Mouse (Mus musculus): ENCODE measurements around the gene Cacna2d4.

The Cacna2d4 gene

DNA sequence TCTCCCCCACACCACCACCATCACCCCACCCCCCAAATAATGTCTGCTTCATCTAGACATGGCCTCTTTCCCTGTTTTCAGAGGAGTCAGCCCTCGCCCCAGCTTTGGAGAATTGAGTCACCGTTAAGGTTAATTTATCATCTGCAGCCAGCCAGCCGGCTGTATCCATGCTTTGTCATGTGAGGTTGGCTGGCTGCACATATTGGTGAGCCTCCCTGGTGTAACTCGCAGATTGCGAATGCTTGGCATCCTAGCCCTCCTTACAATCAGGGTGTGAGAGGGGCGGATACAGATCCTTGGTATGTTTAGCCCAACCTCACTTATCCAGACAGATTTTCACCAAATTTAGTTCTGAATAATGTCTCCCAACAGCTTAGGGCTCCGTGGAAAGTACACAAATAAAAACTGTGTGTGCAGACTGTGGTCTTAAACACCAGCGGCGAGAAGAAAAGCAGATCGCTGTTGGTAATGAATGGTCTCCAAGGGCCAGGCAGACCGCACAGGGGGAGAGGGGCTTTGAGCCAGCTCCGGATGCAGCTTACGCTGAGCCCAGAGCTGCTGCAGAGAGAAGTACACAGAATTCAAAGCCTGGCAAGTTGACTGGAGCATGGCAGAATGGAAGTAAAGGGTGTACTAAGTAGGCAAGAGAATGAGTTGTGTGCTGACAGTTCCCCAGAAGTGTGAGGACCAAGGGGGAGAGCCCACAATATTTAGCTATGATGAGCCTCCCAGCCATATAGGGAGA lies 11.7 kb upstream of the Cacna2d4 start:
- no peak for DNase-seq (ENCODE audit: low read depth)

DNA sequence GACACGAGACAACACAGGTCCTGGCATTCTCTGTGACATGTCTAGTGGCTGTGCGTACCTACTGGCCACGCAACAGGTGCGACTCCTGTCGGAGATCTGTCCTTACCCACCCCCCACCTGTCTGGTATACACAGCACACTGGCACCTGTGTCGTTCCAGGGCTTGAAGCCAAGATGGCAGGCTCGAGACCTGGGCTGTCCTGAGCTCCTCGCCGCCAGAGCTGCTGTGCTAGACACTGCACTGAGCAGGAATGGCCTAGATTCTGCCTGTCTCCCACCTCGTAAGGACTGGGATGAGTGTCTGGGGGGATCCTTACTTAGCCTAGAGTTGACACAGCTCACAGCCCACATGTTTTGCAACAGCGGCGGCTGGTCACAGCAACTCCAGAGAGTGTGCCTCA lies 11.1 kb upstream of the Cacna2d4 start:
- no peak for DNase-seq (ENCODE audit: low read depth)

DNA sequence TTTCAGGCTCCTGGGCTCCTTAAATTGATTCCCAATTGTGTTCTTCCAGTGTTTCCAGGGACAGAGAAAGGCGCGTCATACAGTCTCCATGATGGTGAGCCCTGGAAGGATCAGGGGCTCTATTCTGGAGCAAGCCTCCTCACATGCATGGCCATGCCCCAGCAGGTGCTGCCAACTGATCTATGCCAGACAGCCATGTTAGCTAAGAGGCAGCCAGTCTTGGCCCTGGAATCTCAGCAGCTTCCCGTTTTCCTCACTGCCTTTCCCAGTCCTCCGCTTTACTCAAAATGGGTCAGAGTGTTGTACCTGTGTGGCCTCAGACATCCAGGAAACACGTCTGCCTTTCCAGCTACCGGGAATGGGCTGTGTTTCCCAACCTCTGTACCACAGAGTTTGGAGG lies 10.6 kb upstream of the Cacna2d4 start:
- no peak for DNase-seq (ENCODE audit: low read depth)

DNA sequence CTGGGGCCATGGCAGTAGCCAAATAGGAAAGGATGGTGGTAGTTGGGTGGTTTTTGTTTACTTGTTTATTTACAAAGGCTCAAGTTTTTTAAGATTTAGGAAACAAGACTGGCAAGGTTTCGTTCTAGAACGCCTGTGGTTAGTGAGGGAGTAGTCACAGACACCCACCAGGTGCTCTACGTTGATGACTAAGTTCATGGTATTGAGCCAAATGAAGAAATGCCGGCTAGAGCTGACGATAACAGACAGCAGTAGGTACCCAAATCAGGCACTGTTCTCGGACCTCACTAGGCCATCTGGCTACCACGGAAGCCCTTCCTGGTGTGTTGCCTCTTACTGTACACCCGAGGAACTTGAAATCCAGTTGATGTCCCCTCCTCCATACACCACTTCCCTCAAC lies 9.3 kb upstream of the Cacna2d4 start:
- no peak for DNase-seq (ENCODE audit: low read depth)

DNA sequence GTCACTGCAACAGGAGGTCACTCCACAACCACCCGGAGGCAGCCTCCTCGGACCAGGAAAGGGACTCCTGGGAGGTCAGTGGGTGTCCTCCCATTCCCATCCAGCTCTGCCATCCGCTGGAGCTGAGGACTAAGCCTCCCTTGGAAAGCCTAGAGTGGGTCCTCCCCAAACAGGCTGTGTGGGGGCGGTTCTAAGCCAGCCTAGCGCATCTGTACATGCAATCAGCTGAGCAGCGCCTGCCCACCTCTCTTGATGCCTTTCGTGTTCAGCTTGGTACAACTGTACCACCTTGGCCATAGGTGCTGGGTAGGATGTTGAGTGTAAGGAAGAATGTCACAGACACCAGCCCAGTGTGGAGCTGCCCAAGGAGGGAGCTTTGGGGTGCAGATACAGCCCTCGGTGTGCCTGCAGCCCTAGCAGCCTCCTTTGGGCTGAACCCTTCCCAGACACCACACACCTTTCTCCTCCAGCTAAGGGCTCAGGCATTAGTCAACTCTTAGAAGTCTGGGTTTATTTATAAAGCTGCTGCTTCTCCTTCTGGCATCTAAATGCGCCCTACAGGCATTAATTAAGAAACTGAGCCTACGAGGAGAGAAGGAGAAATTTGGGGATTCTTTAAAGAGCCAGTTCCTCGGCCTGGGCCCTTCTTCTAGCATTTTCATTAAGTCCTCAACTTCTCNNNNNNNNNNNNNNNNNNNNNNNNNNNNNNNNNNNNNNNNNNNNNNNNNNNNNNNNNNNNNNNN lies 7.3 kb upstream of the Cacna2d4 start:
- DNase-seq (ENCODE audit: low read depth) = no peak

DNA sequence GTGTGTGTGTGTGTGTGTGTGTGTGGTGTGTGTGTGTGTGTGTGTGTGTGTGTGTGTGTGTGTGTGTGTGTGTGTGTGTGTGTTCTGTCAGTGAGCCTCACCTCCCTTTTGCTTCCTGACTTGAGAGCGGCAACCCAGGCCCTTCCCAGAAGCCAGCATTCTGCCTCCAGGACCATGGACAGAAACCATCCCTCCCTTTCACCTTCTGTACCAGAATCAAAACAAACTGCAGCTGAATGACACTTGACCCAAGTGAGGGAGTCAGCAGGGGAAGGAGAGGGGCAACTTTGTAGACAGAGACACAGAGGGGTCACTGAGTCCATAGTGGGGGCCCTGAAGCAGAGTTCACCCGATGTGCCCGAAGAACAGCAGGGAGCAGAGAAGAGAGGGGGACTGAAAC lies 3.3 kb upstream of the Cacna2d4 start:
- peak; percentile 22 for DNase-seq (ENCODE audit: low read depth)

DNA sequence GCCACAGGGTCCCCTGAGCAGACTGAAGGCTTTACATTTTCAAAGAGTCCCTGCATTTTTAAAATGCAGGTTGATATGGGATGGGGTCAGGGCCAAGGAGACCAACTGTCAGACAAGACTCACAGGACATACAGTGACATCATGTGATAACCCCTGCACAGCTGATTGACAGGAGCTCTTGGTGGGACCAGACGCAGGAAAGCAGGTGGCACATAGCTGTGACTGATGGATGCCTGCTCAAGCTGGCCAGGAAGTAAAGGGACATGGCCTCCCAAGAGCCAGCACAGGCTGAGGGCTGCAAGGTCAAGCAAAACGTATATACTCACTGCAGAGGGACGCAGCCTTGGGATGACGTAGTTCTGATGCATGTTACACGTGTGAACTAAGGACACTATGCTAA lies 885 bp upstream of the Cacna2d4 start:
- no peak for DNase-seq (ENCODE audit: low read depth)

DNA sequence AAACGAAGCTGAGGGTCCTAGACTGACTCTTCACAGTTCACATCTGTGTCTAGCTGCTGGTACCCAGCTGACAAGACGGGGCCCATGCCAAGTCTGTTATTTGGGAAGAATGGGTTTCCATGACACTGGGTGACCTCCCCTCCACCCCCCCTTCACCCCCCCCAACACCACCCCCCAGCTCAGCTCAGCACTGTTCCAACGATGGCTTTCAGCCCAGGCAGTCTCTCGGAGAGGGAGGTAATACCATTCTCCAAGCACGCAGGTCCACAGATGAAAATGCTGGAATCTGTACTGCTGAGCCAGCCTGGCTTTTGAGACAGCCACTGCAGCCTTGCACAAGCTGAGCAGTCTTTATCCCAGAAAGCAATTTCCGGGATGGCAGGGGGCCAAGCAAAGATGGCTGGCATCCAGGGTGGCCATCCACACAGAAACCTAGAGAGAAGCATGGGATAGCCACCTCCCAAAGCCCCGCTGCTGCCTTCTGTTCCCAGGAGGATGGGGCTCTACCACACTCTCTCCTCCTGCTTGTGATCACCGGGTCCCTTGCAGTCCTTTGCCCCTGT lies 1.2 kb downstream of the Cacna2d4 start:
- no peak for DNase-seq (ENCODE audit: low read depth)

DNA sequence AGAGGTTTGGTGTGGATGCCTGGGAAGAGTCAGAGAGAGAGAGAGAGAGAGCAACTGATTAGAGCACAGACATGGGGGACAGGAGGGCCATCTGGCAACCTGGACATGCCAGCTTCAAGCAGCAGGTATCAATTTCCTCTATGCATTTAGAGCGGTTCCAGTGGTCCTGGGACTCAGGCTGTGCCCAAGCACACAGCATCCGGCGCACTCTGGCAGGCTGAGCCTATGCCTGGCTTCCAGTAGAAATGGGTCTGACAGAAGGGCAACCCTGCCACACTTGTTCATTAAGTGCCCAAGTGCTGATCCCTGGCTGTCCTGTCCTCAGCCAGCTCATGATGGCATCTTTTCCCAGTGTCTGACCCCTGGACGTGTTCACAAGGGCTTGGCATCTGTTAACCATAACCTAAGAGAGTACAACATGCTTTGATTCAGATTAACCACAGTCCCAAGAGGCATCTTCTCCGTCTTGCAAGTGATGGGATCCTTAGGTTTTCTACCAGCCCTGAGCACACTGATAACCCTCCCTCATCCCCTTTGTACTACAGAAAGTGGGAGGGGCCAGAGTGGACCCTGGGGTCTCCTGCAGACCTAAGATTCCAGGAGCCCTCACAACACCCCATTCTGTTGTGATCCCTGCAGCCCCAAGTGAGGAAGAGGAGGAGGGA lies 3.1 kb downstream of the Cacna2d4 start:
- DNase-seq (ENCODE audit: low read depth) = no peak

DNA sequence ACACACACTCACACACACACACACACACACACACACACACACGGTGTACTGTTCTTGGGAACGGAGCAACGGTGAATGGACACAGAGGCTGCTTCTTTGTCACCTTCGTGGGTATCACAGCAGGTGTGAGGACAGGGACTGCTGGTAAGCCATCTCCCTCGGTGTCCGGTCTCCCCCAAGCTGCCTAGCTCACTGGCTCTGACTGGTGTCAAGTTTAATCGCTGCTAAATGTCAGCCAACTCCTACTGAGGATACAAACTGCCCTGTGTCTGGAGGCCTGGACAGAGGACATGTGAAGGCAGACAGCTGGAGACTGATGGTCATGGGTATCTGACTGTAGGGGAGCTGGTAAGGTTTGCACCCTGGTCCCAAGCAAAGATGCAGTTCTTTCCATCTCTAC lies 3.9 kb downstream of the Cacna2d4 start:
- DNase-seq (ENCODE audit: low read depth) = no peak

DNA sequence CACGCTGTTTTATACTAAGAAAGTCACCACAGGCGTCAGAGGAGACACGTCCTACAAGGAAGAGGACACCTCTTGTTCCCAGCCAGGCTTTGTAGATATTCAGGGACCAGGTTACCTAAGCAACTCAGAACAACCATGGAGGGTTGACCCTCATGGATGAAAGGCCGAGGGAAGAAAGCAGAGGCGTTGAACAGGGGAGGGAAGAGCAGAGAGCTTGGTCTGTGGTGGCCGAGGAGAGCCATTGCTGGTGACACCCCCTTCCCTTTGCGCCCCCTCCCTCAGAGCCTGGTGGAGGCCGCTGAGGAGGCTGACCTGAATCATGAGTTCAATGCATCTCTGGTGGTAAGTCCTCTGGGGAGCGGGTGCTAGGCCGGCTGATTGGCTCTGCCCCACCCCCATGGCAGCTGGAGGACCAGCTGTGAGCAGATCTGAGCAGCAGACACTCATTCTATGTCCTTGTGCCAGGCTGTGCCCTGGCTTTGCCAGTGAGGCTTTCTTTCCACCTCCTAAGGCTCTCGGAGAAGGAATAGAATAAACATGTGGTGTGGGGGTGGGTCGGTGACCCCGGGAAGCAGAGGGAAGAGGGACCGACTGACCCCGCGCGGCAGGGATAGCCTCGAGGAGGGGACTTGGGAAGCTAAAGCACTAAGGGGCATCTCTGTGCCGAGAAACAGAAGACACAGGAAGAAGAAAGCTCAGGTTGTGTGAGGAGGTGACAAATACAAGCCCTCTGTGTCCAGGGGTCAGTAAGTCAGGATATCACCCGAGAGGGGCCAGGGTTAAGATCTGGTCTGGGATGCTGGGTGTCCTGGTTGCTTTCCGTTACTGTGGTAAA lies 4.8 kb downstream of the Cacna2d4 start:
- no peak for DNase-seq (ENCODE audit: low read depth)

DNA sequence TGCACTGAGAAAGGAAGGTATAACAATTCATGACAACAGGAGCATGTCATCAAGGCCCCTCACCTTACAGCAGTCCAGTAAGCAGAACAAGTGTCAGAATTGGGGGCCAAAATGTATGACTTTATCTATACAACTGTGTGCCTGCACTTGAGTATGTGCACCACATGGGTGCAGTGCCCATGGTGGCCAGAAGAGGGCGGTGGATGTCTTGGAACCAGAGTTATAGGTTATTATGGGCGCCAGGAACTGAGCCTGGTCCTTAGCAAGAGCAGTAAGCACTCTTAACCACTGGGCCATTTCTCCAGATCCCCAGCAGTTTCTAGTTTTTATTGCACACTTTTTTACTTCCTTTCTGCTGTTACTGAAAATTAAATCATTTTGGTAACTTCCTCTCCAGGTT lies 9.8 kb downstream of the Cacna2d4 start:
- no peak for DNase-seq (ENCODE audit: low read depth)

DNA sequence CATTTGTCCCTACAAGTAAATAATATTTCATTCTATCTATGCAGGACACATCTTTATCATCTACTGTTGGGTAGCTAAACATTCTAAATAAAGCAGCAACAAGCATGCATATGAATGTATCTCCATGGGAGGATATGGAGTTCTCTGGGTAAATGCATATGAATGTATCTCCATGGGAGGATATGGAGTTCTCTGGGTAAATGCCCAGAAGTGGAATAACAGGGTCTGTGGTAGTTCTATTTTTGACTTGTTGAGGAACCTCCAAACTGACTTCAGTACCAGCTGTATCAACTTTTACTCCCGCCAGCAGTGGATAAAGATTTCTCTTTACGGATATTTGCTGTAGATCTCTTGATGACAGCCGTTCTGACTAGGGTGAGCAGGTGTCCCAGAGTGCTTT lies 12.3 kb downstream of the Cacna2d4 start:
- DNase-seq (ENCODE audit: low read depth) = no peak

DNA sequence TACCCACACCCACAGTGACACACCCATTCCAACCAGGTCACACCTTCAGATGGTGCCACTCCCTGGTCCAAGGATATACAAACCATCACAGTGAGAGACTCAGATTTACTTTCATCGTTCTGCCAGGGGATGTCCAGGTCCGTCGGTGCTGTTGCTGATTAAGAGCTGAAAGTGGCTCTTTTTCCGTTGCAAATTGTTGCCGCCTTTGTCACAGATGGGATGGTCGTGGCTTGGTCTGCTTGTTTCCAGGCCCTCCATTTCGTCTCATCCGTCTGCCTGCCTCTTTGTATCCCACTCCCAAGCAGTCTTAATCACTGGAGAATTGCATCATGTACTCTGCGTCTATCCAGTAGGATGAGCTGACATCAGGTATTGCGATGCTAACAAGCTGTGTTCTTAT lies 13.4 kb downstream of the Cacna2d4 start:
- DNase-seq (ENCODE audit: low read depth) = no peak

DNA sequence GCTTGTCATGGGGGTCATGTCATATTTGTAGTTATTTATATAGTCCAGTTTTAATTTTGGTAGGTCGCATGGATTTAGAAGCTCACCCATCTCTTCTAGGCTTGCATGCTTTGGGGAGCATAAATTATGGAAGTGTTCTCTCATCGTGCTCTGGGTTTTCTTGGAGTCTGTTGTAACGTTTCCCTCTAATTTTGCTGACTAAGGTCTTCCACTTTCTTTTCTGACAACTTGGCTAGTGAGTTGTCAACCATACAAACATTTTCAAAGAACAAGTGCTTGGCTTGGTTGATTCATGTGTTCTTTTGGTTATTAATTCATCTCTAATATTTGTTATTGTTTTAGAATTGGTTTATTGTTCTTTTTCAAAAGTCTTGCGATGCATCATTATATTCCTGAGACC lies 15.4 kb downstream of the Cacna2d4 start:
- DNase-seq (ENCODE audit: low read depth) = no peak

DNA sequence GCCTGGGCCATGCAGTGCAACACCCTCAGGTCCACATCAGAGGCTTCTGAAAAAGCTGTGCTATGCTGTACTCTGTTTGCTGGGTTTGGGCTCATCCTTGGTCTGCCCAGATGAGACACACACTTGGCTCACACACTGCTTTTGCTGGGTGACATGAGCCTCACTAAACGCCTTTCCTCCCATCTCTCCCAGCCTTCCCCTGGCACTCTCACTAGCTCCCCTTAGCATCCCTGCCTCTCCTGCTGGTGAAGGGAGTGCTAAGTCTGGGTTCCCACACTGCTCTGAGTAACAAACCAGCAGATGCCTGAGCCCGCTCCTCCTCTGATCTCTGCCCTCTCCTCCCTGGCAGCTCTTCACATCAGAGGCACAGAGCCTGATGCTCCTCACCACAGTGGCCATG lies 40.4 kb downstream of the Cacna2d4 start:
- DNase-seq (ENCODE audit: low read depth) = no peak

DNA sequence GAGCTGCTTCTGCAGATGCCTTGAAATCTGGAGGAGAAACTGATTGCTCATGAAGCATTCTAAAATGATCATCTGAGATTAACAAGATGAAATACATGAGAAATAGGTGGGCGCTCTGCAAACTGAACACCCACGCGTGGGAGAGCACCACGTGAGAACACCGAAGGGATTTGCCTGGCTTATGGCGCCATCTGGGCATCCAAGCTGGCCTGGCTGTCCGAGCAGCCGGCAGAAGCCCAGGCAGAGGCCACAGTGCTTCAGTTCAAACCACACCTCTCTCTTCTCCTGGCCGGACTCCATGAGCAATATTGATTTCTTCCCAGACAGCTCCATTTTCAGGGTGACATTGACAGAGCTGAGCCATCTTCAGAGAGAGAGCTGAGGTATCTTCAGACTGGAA lies 44.4 kb downstream of the Cacna2d4 start:
- no peak for DNase-seq (ENCODE audit: low read depth)

DNA sequence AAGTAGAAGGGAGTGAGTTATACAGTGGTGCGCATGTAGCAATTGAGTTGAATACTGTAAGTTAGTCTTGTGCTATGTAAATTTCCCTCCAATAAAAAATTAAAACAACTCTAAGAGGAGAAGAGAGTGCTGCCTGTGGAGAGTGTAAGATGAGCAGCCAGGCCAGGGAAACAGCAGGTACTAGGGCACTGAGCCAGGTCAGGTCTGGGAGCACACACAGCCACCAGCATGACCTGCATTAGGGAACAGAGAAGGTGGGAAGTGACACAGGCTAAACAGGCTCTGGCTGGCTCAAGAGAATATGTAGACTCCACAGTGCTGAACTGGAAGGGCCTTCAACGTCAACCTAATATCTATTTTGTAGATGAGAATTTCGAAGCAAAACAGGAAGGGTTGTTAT lies 65.0 kb downstream of the Cacna2d4 start:
- no peak for DNase-seq (ENCODE audit: low read depth)

DNA sequence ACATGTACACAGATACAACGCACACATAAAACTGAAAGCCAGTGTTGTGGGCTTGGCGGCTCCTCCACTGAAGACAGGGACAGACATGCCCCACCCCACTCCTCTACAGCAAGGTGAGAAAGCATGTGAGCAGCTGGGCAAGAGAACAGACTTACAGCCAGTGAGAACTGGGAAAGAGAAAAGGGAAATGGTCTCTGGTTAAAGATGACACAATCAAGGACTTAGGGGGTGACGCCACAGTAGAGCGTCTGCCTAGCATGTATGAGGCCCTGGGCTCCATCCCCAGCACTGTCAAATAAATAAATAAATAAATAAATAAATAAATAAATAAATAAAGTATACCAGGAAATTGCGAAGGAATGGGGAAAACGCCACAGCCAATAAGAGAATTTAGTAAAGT lies 67.0 kb downstream of the Cacna2d4 start:
- no peak for DNase-seq (ENCODE audit: low read depth)

DNA sequence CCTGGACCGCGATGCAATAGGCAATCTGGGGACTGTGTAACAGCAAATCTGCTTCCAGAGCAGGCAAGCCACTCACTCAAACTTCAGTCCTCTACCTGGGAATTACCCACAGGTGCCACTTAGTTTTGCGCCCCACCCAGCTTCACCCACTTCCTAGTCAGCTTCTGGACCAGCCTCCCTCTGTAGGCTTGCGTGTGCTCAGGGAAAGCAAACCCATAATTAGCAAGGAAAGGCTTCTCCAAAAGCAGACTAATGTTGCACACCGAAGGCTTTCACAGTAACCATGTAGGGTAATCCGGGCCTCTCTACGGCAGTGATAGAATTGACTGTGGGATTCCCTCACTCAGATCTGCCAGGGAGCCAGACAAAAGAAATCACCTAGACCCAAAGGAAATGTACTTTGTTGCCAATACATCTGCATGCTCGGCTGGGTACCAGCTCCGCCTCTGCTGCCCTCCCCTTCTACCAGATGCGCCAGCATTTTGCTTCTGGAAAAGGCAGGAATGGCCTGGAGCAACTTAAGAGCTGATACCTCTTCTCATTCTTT lies 71.6 kb downstream of the Cacna2d4 start:
- DNase-seq (ENCODE audit: low read depth) = no peak

DNA sequence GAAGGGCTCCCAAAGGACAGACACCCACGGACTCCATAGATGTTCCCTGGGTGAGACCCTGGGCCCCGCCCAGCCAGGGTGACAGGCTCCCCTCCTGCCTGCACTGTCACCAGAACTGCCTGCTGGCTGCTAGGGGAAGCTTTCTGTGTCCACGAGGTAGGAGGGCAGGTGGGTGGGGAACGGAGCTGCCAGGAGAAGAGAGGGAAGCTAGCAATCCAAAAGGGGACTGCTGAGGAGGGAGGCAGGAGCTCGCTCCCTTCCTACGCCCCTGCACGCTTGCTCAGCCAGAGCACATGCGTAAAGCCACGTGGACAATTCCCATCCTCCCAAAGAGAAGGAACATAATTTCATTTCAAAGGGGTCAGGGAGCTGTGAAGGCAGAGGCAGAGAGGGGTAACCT lies 73.8 kb downstream of the Cacna2d4 start:
- no peak for DNase-seq (ENCODE audit: low read depth)

DNA sequence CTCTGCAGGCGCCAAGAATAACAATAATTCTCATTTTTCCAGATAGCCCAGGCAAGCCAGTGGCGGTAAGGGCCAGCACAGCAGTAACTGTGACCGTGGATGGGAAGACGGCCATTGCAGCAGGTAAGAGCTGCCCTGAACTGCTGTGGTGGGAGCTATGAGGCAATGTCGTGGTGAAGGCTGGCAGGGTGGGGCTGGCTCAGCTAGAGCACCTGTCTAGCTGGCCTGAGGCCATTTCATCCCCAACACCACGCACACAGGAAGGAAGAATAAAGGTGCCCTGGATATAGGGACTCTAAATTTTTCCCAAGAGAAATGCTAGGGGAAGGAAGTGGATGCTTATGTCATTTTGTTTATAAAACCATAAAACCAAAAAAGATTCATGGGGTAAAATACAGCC lies 76.1 kb downstream of the Cacna2d4 start:
- DNase-seq (ENCODE audit: low read depth) = no peak
